Mouse (Mus musculus): ENCODE measurements around the gene Samd8.

The Samd8 gene

DNA sequence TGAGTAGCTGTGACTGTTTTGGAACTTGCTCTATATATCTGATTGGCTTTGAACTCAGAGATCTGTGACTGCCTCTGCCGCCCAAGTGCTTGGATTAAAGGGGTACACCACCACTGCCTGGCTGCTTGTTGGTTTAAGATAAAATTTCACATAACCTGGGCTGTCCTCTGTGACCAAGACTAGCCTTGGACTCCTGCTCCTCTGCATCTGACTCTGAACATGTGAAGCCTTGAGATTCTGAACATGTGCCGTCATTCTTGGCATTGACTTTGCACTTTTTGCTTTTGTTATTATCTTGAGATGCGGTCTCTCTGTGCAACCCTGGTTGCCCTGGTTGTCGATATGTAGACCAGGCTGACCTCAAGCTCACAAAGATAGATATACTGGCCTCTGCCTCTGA lies 41.4 kb downstream of the Samd8 start:
- DNase-seq (ENCODE audit: inconsistent age in 2 of 2, low spot score in 1 of 2) = peak; percentile 74 to 86

DNA sequence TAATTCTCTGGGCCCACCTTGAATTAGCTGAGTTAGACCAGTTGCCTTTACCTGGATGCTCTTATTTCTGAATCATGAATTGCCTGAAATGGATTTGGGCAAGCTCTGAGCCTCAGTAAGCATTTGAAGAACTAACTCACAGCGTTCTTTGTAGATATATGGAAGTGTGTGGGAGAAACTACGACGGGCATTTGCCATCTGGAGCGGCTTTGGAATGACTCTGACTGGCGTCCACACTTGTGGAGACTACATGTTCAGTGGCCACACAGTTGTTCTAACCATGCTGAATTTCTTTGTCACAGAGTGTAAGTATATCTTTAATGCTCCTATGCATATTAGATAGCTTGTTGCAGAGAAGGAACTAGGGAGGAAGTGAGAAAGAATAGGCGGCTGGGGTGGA lies 41.9 kb downstream of the Samd8 start:
- no peak for DNase-seq (ENCODE audit: inconsistent age in 2 of 2, low spot score in 1 of 2)

DNA sequence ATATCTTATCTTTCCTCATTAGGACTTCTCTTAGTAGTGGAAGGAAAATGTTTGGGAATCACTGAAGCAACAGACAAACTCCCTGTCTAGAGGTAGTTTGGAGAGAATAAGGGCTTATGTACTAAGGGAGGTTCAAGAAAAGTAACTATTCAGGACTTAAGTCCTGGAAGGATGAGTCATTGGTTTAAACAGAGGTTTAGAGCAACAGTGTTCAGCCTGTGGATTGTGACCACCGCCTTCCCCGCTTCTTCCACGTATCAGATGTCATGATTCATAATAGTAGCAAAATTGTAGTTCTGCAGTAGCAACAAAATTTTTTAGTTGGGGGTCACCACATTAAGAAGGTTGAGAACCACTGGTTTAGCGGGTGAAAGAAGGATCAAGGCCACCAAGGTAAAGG lies 50.3 kb downstream of the Samd8 start:
- DNase-seq (ENCODE audit: inconsistent age in 2 of 2, low spot score in 1 of 2) = no peak

DNA sequence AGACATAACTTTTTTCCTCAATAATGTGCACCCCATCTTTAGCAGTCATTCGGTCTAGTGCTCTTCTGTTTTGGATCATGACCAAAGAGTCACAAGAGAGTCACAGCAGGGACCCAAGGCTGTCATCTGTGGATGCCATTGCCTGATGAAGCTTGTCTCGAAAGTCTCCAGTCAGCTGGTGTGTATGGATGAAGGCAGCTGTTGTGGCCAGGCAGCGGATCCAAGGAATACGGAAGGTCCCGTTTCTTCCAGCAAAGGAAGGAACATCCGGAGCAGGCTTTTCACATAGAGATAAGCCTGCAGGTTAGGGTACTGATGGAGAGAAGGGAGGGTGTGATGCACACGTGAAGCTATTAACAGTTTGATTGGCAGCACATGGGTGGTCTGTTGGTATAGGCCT lies 51.3 kb downstream of the Samd8 start:
- no peak for DNase-seq (ENCODE audit: inconsistent age in 2 of 2, low spot score in 1 of 2)

DNA sequence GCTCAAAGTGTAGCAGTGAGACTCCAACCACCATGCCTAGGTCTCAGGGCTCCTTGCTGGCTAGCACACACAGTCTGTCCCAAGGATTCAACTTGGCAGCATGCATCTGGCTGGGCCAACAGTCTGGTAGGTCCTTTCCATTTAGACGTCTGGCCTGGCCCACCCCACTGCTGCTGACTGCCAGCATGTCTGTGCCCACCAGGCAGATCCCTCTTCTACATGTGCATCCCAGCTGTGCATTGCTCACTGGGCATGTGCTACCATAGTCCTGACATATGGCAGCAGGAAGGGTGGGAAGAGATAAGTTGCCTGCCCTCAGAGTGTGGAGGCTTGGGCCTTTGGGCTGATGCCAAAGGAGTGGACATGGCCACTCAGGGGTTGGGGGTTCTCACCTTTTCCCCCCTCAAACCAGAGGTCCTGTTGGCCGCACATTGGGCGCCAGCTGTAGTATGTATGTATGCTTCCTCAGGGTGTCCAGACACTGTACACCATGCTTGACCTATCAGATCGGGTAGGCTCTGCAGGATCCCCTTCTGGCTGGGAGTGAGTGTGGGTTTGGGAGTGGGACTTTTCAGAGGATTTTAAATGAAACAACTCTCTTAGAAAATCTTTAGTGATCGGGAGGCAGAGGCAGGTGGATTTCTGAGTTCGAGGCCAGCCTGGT lies 52.3 kb downstream of the Samd8 start:
- no peak for DNase-seq (ENCODE audit: inconsistent age in 2 of 2, low spot score in 1 of 2)

DNA sequence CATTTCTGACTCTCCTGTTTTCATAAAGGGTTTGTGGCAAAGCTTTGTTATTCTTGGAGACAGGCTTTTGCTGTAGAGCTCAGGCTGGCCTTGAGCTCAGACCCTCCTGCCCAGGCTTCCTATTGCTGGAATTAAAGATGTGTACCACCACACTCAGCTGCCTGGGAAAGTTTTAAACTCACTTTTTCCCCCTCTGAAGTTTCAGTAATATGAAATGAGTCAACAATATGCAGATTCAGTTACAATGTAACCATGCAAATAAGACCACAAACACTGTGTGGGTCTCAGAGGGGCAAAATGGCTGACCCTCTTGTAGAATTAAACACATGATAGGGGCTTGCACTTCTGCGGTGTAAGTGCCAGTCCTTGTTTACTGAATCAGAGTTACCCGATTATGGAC lies 55.9 kb downstream of the Samd8 start:
- no peak for DNase-seq (ENCODE audit: inconsistent age in 2 of 2, low spot score in 1 of 2)

DNA sequence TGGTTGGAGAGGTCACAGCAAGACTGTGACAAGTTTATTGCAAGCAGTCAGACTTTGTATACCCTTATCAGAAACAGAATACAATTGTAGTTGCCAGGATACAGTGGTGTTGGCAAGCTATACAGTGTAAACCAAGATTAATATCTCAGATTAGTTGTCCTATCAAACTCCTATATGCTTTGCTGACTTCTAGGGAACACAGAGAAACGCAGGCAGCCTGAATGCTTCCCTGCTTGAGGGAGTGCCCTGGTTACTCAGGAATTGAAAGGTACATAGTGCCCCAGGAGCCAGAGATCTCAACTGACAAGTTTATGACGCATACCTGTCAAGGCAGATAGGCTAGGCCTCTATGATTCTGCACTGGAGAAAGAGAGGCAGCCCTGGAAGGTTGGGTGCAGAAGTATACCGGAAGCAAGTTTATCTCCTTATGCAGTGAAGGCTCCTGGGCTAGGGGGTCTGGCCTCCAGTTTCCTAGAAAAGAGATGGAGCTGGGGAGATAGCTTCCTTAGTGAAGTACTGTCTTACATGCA lies 56.4 kb downstream of the Samd8 start:
- no peak for DNase-seq (ENCODE audit: inconsistent age in 2 of 2, low spot score in 1 of 2)

DNA sequence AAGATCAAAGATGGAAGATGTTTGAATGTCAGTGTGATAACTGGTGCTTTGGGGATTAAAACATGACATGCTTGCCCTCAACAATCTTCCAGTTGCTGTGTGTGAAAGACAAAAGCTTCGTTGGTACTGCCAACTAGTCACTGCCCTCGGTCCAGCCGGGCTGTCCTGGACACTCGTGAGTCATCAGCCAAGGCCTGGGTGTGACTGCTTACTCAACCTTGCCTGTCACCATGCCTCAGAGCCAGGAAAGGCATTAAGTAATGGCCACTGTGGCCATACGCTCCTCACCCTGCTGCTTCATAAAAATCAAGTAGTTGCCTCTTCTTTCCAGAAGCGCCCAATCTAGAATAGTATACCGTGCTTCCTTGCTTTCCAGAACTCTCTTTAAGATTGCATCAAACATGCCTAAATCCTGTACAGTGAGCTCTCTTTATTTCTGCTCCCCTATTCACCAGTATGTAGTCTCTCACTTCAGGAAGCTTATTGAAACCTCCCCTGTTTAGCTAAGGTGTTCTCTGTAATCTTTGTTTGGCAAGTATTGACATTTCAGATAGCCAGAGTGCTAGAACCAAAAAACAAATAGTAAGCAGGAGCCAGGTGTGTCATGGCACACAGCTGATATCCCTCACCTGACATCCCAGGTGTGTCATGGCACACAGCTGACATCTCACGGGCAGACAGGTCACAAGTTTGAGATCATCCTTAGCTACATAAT lies 58.0 kb downstream of the Samd8 start:
- peak; percentile 83 to 88 for DNase-seq (ENCODE audit: inconsistent age in 2 of 2, low spot score in 1 of 2)

DNA sequence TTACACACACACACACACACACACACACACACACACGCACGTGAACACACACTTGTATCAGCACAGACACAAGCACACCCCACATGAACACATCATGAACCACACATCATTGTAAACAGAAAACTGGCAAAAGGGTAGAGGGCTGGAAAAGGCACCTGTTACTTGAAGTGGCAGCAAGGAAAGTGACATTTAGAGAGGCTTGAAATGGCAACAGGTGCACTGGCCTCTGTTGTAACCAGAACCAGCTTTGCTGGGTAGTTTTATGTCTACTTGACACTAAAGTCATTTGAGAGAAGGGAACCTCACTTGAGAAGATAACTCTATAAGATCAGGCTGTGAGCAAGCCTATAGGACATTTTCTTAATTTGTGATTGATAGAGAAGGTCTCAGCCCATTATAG lies 59.1 kb downstream of the Samd8 start:
- no peak for DNase-seq (ENCODE audit: inconsistent age in 2 of 2, low spot score in 1 of 2)

DNA sequence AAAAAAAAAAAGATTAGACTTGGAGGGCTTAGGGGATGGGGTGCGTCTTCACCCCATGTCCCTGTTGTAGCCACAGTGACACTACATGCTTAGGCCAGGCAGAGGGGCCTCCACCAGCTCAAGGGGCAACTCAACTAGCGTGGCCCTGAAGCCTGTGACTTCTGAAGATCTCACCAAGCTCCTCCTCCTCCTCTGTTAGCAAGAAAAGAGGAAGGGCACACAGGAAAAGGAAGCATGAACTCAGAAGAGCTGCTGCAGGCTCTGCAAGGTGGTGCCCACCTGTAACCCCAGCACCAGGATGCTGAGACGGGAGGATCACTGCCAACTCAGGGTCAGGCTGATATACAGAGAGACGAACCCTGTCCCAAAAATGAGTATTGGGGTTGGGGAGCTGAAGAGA lies 61.0 kb downstream of the Samd8 start:
- DNase-seq (ENCODE audit: inconsistent age in 2 of 2, low spot score in 1 of 2) = no peak

DNA sequence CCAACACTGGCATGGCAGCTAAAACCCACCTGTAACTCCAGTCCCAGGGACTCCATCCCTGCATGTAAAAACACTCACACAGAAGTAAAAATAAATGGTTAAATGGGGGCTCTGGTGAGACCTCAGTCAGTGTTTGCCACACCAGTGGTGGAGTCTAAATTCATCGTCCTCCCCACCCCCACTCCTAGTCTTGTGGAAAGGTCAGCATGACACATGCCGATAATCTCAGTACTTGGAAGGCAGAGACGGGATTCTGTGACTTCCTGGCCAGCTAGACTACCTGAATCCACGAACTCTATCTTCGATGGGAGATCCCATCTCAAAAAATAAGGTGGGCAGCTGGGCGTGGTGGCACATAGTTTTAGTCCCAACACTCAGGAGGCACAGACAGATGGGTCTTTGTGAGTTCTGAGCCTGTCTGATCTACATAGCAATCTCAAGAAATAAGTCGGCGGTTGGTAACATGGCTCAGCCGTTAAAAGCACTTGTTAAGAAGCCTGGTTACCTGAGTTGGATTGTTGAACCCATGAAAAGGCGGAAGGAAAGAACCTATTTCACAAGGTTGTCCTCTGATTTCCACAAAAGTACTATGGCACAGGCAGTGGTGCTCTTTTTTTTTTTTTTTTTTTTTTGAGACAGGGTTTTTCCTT lies 61.5 kb downstream of the Samd8 start:
- DNase-seq (ENCODE audit: inconsistent age in 2 of 2, low spot score in 1 of 2) = peak; percentile 49 to 74

DNA sequence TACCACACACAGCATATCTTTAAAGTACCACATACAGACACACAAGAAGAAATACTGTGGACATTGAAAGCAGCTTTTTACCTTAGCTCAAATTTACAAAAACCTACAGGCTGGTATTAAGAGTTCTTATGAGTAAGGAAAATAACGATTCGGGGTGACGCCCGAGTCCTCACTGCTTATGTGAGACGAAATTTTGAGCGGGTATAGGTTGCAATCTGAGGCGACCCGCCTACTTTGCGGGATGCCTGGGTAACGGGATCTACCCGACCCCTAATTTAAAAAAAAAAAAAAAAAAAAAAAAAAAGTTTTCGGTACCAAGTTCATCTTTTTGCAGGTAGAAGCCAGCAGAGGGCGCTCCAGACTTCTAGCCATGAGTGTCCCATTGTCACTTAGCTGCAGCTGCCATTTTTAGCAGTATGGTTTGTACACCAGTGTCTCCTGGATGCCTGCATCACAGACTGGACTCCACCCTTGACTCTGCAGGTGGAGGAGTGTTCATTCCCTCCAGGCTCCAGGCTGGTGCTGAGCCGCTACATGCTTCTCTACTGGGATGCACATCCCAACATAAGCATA lies 62.3 kb downstream of the Samd8 start:
- peak; percentile 76 to 88 for DNase-seq (ENCODE audit: inconsistent age in 2 of 2, low spot score in 1 of 2)

DNA sequence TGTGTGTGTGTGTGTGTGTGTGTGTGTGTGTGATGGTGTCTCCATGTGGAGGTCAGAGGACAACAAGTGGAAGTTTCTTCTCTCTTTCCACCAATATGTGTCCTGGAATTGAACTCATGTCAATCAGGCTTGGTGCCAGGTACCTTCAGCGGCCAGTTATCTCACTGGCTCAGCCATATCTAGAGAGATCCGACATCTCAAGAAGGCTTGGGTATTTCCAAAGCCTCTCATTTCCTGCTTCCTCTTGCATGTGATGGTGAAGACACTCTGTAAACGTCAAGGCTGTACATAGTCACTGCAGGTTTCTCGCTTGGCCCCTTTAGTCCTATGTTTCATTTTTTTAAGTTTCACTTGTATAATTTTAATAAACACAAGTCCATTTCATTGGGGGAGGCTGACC lies 62.9 kb downstream of the Samd8 start:
- DNase-seq (ENCODE audit: inconsistent age in 2 of 2, low spot score in 1 of 2) = peak in 1 of 2 experiments; percentile 44

DNA sequence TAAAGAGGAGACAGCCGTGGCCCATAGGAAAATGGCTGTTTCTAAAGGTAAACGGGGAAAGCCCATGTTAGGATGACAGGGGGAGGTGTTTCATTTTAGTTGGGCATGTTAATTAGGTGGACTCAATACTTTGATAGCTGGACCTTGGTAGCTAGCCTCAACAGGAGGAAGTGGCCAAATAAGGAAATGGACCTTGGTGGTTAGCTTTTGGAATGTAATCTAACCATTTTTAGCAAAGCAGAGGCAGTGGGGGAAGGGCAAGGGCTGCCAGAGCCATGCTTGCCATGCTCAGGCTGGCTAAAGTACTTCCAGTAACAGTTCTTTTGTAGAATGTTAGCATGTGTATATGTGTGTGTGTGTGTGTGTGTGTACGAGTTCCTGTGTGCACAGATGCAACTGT lies 63.5 kb downstream of the Samd8 start:
- peak; percentile 53 to 78 for DNase-seq (ENCODE audit: inconsistent age in 2 of 2, low spot score in 1 of 2)

DNA sequence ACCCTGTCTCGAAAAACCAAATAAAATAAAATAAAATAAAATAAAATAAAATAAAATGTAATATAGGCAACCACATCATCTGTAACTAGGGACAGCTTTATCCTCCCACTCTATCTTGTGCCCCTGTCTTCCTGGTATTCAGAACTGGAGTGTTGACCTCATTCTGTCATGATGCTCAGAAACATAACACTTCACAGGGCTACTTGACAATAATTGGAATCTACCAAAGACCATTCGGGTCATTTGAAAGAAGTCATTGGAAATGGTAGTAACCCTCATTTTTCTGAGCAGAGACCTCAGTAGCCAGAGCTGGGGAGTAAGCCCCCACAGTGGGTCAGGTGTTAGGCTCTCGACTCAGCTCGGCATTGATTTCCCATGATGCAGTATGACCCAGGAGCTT lies 64.3 kb downstream of the Samd8 start:
- DNase-seq (ENCODE audit: inconsistent age in 2 of 2, low spot score in 1 of 2) = no peak

DNA sequence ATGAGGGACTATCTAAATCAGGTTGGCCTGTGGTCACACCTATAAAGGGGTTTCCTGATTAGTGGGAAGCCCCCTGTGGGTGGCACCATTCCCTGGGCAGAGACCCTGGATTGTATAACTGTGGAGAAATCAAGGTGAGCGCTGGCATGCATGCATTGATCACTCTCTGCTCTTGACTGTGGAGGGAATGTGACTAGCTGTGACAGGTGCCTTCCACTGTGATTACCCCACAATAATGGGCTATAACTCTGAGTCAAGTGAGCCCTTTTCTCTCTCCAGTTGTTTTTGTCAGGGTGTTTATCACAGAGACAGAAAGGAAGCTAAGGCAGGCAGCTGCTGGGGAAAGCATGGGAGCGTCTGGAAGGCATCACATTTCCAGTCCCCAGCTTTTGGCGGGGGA lies 65.9 kb downstream of the Samd8 start:
- no peak for DNase-seq (ENCODE audit: inconsistent age in 2 of 2, low spot score in 1 of 2)

DNA sequence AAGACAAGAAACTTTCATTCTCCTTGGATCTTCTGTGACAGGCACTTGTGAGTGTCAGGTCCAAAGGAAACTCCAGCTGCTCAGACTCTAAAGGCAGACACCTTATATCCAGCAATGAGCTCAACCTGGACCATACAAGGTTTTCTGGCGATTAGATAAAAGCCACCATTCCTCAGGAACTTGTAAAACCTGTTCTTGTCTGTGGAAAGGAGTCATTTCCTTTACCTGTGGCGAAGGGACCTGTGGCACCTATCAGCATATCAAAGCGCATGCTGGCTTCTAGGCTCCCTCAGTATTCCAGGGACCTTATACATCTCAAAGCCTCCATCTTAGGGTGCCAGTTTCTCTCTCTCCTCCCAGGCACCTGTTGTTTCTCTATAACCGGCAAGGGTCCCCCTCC lies 67.1 kb downstream of the Samd8 start:
- no peak for DNase-seq (ENCODE audit: inconsistent age in 2 of 2, low spot score in 1 of 2)

DNA sequence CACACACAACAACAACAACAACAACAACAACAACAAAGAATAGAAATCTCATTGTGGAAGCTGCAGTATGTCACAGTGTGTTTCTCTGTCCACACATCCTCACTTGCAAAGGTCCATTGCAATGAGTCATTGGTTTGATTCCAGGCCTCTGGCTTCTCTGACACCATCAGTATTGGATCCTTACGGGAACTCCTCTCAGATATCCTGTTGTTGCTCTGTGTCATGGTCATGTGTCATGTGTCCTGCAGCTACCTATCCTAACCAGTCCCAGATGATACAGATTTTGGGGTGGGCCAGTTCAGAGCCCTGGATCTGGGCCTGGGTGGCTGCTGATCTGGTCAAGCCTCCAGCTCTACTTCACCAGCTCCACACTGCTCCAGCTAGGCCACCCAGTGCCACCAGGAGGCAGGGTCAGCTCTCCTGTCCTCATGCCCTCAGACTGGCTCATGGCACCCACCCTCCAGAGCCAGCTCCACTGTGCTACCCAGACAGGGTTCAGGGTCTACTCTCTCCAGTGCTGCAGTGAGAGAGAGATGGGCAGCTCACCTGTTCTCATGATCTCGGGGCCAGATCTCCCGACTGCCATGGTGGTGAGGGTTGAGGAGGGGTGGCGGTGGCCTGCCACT lies 70.7 kb downstream of the Samd8 start:
- DNase-seq (ENCODE audit: inconsistent age in 2 of 2, low spot score in 1 of 2) = peak; percentile 37 to 56

DNA sequence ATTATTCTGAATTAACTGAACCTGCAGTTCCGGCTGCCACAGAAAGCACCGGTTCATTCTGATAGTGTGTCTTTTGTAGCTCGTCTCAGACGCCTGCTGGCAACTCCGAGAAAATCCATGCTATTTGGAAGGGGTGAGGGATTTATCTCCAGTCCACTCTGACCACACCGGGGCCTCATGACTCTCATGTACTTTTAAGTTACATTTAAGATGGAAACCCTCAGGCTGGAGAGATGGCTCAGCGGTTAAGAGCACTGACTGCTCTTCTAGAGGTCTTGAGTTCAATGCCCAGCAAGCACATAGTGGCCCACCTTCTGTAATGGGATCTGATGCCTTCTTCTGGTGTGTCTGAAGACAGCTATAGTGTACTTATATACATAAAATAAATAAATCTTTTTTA lies 72.0 kb downstream of the Samd8 start:
- no peak for DNase-seq (ENCODE audit: inconsistent age in 2 of 2, low spot score in 1 of 2)

DNA sequence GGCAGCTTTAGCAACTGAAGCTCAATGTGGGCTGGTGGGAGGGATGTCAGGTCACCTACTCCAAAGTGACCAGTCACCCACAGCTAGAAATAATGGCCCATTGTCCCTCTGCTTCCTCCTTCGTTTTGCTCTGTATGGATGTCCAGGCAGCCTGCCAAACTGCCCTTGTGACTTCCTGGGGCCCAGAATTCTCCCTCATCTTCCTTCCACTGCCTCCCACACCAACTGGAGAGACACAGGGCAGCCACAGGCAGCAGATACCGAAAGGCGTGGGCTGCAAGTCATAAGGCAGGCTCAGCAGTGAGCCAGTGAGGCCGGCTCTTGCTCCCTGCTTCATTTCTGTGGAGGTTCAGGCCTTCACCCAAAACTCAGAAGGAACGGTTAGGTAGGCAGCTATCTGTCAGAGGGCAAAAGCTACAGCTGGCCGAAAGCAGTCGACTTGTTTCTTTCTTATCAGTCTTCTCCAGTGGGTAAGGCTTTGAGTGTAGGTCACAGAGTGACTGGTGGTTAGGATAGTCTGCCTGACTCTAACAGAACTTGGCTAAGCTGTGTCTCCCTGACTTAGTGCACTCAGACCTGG lies 72.6 kb downstream of the Samd8 start:
- peak; percentile 80 to 86 for DNase-seq (ENCODE audit: inconsistent age in 2 of 2, low spot score in 1 of 2)

DNA sequence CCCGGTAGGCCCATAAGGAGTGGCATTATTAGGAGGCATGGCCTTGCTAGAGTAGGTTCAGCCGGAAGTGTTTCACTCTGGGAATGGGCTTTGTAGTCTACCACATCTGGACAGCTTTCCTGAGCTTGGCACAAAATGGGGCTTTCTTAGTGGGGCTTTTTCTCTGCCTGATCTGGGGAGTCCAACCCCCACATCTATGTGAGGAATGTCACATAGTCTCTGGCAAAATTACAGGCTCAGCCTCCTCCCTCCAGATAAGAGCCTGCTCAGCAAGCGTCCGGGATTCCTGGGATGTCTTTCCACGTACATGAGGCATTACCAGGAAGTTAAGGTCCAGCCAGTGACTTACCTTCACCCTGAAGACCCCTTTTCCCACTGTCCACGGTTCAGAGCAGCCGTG lies 73.6 kb downstream of the Samd8 start:
- no peak for DNase-seq (ENCODE audit: inconsistent age in 2 of 2, low spot score in 1 of 2)
